Mouse (Mus musculus) bone marrow macrophage, adult 2 months (primary cell): Measurements from ENCODE around the gene Usp9x.

ENCODE experiments used
- CTCF ChIP-seq: IDR thresholded peaks from 2 replicates; pipeline ENCODE4 v1.5.1; 2012; ENCODE audit warnings: low read depth, mild to moderate bottlenecking, low read length, moderate library complexity
- POLR2A ChIP-seq: IDR thresholded peaks from 2 replicates; pipeline ENCODE4 v1.6.1; 2012; ENCODE audit warnings: mild to moderate bottlenecking, low read depth, low read length, borderline replicate concordance

GRCm38 (mm10) chrX:13046893-13047435 is 24.3 kb upstream of the Usp9x start:
- TF ChIP-seq POLR2A = no peak
- TF ChIP-seq CTCF = no peak
